Mouse (Mus musculus) MEL (cell line): ENCODE measurements at regions not wholly inside any gene's neighbourhood (a gene's known extent, or its start where the extent isn't known, plus 50 kb on each side); places are given as distances from the start of the nearest gene placed in this dataset.

ENCODE experiments used
- DNase-seq: peaks from one replicate; pipeline ENCODE4 v3.0.0; 2011; ENCODE audit warnings: low read depth, low spot score
- H3K27ac ChIP-seq: 2 replicates; pipeline ENCODE4 v1.5.1; 2012; ENCODE audit warnings: low read depth, mild to moderate bottlenecking, control low read depth, low read length, moderate library complexity; ENCODE audit not compliant: control insufficient read depth
- H3K27me3 ChIP-seq, 2 experiments: fragments of 150-350 bp in 1 of 2; sonication (generic) in 1 of 2; 2 replicates each; pipeline ENCODE4 v1.6.1; 2012; ENCODE audit warnings: low read length in 2 of 2, mild to moderate bottlenecking in 2 of 2, improper control_type of control experiment in 1 of 2, moderate library complexity in 1 of 2; ENCODE audit not compliant: insufficient read depth in 2 of 2, control insufficient read depth in 1 of 2
- H3K36me3 ChIP-seq, 2 experiments: 2 replicates each; pipeline ENCODE4 v1.6.1; 2012 to 2014; ENCODE audit warnings: low read length in 2 of 2, improper control_type of control experiment in 1 of 2, inconsistent platforms in 1 of 2, mild to moderate bottlenecking in 1 of 2; ENCODE audit not compliant: insufficient read depth in 2 of 2, control insufficient read depth in 1 of 2
- H3K4me1 ChIP-seq, 2 experiments: fragments of 150-350 bp in 1 of 2; sonication (generic) in 1 of 2; 2 replicates each; pipeline ENCODE4 v1.6.1; 2012; ENCODE audit warnings: low read length in 2 of 2, improper control_type of control experiment in 1 of 2, mild to moderate bottlenecking in 1 of 2; ENCODE audit not compliant: insufficient read depth in 2 of 2, control insufficient read depth in 1 of 2
- H3K4me3 ChIP-seq, 2 experiments: fragments of 150-350 bp in 1 of 2; sonication (generic) in 1 of 2; 2 replicates each; pipeline ENCODE4 v1.5.1; 2012; ENCODE audit warnings: low read depth in 2 of 2, low read length in 2 of 2, mild to moderate bottlenecking in 2 of 2, moderate library complexity in 2 of 2, control low read depth in 1 of 2, improper control_type of control experiment in 1 of 2; ENCODE audit not compliant: control insufficient read depth in 1 of 2, insufficient read depth in 1 of 2
- H3K79me2 ChIP-seq: 2 replicates; pipeline ENCODE4 v1.6.1; 2012; ENCODE audit warnings: mild to moderate bottlenecking, low read length, moderate library complexity; ENCODE audit not compliant: control insufficient read depth, poor library complexity, insufficient read depth
- H3K9ac ChIP-seq: 2 replicates; pipeline ENCODE4 v1.6.1; 2012; ENCODE audit warnings: low read depth, mild to moderate bottlenecking, control low read depth, low read length, moderate library complexity; ENCODE audit not compliant: control insufficient read depth, poor library complexity, severe bottlenecking
- H3K9me3 ChIP-seq: fragments of 150-350 bp; sonication (generic); replicated peaks from 2 replicates; pipeline ENCODE4 v1.6.1; 2012; ENCODE audit warnings: mild to moderate bottlenecking, low read length, improper control_type of control experiment, moderate library complexity; ENCODE audit not compliant: insufficient read depth
- BHLHE40 ChIP-seq: IDR thresholded peaks from 2 replicates; pipeline ENCODE4 v1.6.1; 2012; ENCODE audit warnings: low read depth, mild to moderate bottlenecking, inconsistent platforms, low read length, improper control_type of control experiment, borderline replicate concordance
- CHD1 ChIP-seq: IDR thresholded peaks from 2 replicates; pipeline ENCODE4 v1.6.1; 2012; ENCODE audit warnings: low read depth, mild to moderate bottlenecking, inconsistent platforms, low read length, improper control_type of control experiment
- CHD2 ChIP-seq: IDR thresholded peaks from 2 replicates; pipeline ENCODE4 v1.6.1; 2011; ENCODE audit warnings: low read length, improper control_type of control experiment
- ELF1 ChIP-seq: IDR thresholded peaks from 2 replicates; pipeline ENCODE4 v1.6.1; 2014; ENCODE audit warnings: low read depth, mild to moderate bottlenecking, inconsistent platforms, low read length, improper control_type of control experiment, moderate library complexity
- EP300 ChIP-seq, 2 experiments: IDR thresholded peaks; 2 replicates each; pipeline ENCODE4 v1.6.1; 2011; ENCODE audit warnings: improper control_type of control experiment in 2 of 2, low read length in 2 of 2, low read depth in 1 of 2, mild to moderate bottlenecking in 1 of 2
- MEF2A ChIP-seq: IDR thresholded peaks from 2 replicates; pipeline ENCODE4 v1.6.1; 2014; ENCODE audit warnings: low read depth, mild to moderate bottlenecking, inconsistent platforms, low read length, improper control_type of control experiment; ENCODE audit not compliant: poor library complexity, insufficient replicate concordance, severe bottlenecking; ENCODE audit errors: extremely low read depth
- NELFE ChIP-seq: IDR thresholded peaks from 2 replicates; pipeline ENCODE4 v1.6.1; 2011; ENCODE audit warnings: low read depth, low read length, improper control_type of control experiment
- POLR2AphosphoS2 ChIP-seq: IDR thresholded peaks from 2 replicates; pipeline ENCODE4 v1.6.1; 2011; ENCODE audit warnings: low read length, improper control_type of control experiment
- POLR2AphosphoS5 ChIP-seq: IDR thresholded peaks from 2 replicates; pipeline ENCODE4 v1.6.1; 2012; ENCODE audit warnings: low read depth, borderline replicate concordance, mild to moderate bottlenecking, inconsistent platforms, low read length, moderate library complexity, mixed read lengths
- RAD21 ChIP-seq: IDR thresholded peaks from 2 replicates; pipeline ENCODE4 v1.6.1; 2011; ENCODE audit warnings: mild to moderate bottlenecking, low read depth, low read length, improper control_type of control experiment
- SIN3A ChIP-seq: IDR thresholded peaks from 2 replicates; pipeline ENCODE4 v1.6.1; 2012; ENCODE audit warnings: low read length, improper control_type of control experiment, inconsistent platforms

GRCm38 (mm10) chr15:67313648-67314047, 812.9 kb upstream of the Lrrc6 start:
- no peak for TF ChIP-seq ELF1
- no peak for TF ChIP-seq BHLHE40
- no peak for TF ChIP-seq SIN3A
- TF ChIP-seq RAD21: no peak
- TF ChIP-seq, all 39 proteins: peak for 0
- Histone ChIP-seq H3K9ac (no peak overlapping the region), H3K9me3 (no peaks in the 10 kb centered on the region), H3K27ac (no peak overlapping the region), H3K4me1 (no peaks in the 10 kb centered on the region), H3K27me3 (no peaks in the 10 kb centered on the region), H3K79me2 (no peaks in the 10 kb centered on the region), H3K36me3 (no peaks in the 10 kb centered on the region), H3K4me3 (no peak overlapping the region)
- no peak for DNase-seq

- Histone ChIP-seq H3K9me3 (no peaks in the 10 kb centered on the region), H3K79me2 (no peaks in the 10 kb centered on the region), H3K4me1 (no peaks in the 10 kb centered on the region), H3K4me3 (no peak overlapping the region), H3K36me3 (no peaks in the 10 kb centered on the region), H3K9ac (no peak overlapping the region), H3K27ac (no peak overlapping the region), H3K27me3 (peaks cover 0 to 2% of the 10 kb centered on the region in 2 experiments; a peak in 3 of 4 replicates)
- no peak for DNase-seq
- TF ChIP-seq POLR2AphosphoS2 (no peak), MEF2A (no peak), EP300 (IDR thresholded peaks at IDR 0.05; ENCODE audit: low read depth in 1 of 2, low read length in 2 of 2) (no peak)
These were observed 805.0 kb upstream of the Lrrc6 start for GRCm38 (mm10) chr15:67305681-67306080.

GRCm38 (mm10) chr15:67303804-67304203, 803.1 kb upstream of the Lrrc6 start:
- Histone ChIP-seq H3K9me3 (no peaks in the 10 kb centered on the region), H3K36me3 (no peaks in the 10 kb centered on the region), H3K27ac (no peak overlapping the region), H3K9ac (no peak overlapping the region), H3K4me3 (no peak overlapping the region), H3K4me1 (no peaks in the 10 kb centered on the region), H3K27me3 (peaks cover 0 to 7% of the 10 kb centered on the region in 2 experiments; a peak in 3 of 4 replicates), H3K79me2 (no peaks in the 10 kb centered on the region)
- TF ChIP-seq CHD1 (no peak), CHD2 (no peak), POLR2AphosphoS5 (no peak), NELFE (no peak)
- DNase-seq: no peak
